Mouse (Mus musculus) telencephalon, adult 2 months (tissue): Measurements from ENCODE around the gene Vmn2r71.

Experiments
- DNase-seq: peaks from one replicate; pipeline ENCODE4 v3.0.0-alpha.2; 2011; ENCODE audit warnings: low read depth, low spot score

The Vmn2r71 gene

GRCm38 (mm10) chr7:85562787-85563186 lies at the start of gene Vmn2r71:
Gene Vmn2r71 (plus strand): TSS chr7:85563087.
- DNase-seq: no peak

- DNase-seq: no peak
Measured at GRCm38 (mm10) chr7:85542108-85542507, 20.8 kb upstream of the Vmn2r71 start.

- no peak for DNase-seq
Measured at GRCm38 (mm10) chr7:85543118-85543517, 19.8 kb upstream of the Vmn2r71 start.

- no peak for DNase-seq
Measured at GRCm38 (mm10) chr7:85569092-85569491, 6.2 kb downstream of the Vmn2r71 start, which contains the start of gene Vmn2r70. Gene Vmn2r70 (minus strand): TSS chr7:85569192.
